Mouse (Mus musculus) liver, embryonic 12.5 days (tissue): ENCODE measurements around the gene Dyx1c1. TPM values are rescaled to one million over a fixed set of nuclear protein-coding genes. Genes with fewer than 3 reads are reported as not detected.

Experiments
- ATAC-seq: fragments of 200-750 bp; cut with Nextera tagmentation; 2 replicates; pipeline ENCODE4 v1.8.0; 2017; ENCODE audit warnings: moderate number of reproducible peaks, mild to moderate bottlenecking, moderate library complexity
- H3K27ac ChIP-seq: fragments of 300-500 bp; sonication (generic); 2 replicates; pipeline ENCODE4 v1.5.1; 2016; ENCODE audit warnings: mild to moderate bottlenecking
- H3K27me3 ChIP-seq: fragments of 300-500 bp; sonication (generic); replicated peaks from 2 replicates; pipeline ENCODE4 v1.6.1; 2016; ENCODE audit warnings: mild to moderate bottlenecking, moderate library complexity
- H3K36me3 ChIP-seq: fragments of 300-500 bp; sonication (generic); 2 replicates; pipeline ENCODE4 v1.6.1; 2016; ENCODE audit warnings: mild to moderate bottlenecking, moderate library complexity
- H3K4me1 ChIP-seq: fragments of 300-500 bp; sonication (generic); 2 replicates; pipeline ENCODE4 v1.6.1; 2016
- H3K4me2 ChIP-seq: fragments of 300-500 bp; sonication (generic); 2 replicates; pipeline ENCODE4 v1.6.1; 2016; ENCODE audit warnings: mild to moderate bottlenecking, moderate library complexity
- H3K4me3 ChIP-seq: fragments of 300-500 bp; sonication (generic); 2 replicates; pipeline ENCODE4 v1.5.1; 2016; ENCODE audit warnings: mild to moderate bottlenecking, moderate library complexity
- H3K9ac ChIP-seq: fragments of 300-500 bp; sonication (generic); 2 replicates; pipeline ENCODE4 v1.6.1; 2016; ENCODE audit warnings: mild to moderate bottlenecking, moderate library complexity
- H3K9me3 ChIP-seq: fragments of 300-500 bp; sonication (generic); replicated peaks from 2 replicates; pipeline ENCODE4 v1.6.1; 2016; ENCODE audit warnings: mild to moderate bottlenecking, moderate library complexity
- WGBS: fragments of 180-500 bp; shearing (Covaris S2); methylation state at CpG from one replicate; pipeline ENCODE4 v1.1.7; 2016; ENCODE audit not compliant: insufficient replicate concordance; 5-methylcytosine and 5-hydroxymethylcytosine counted together
- polyA plus RNA-seq: library from polyadenylated mRNA; unstranded; fragments of >200 nt; fragmentation: Nextera tagmentation; extraction: Ambion mirVana; gene quantifications from 2 replicates; pipeline ENCODE4 v1.2.1, GENCODE M21; 2016

Gene Dyx1c1
- polyA plus RNA-seq, 1 experiment from 2014 or later = 0.10 TPM

DNA sequence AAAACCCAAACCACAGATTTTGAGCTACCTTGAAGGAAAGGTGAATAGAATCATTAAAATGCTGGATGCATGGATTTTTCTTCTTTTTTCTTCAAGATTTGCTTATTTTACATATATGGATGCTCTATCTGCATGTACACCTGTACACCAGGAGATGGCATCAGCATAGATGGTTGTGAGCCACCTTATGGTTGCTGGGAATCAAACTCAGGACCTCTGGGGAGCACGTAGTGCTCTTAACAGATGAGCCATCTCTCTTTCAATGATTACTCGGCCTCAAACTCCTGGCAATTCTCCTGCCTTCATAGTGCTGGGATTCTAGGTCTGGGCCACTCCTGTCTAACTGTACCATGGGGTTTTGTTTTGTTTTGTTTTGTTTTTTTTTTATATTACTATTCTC is 24.5 kb downstream of the Dyx1c1 start:
- Histone ChIP-seq H3K9ac (no peak overlapping the region), H3K36me3 (no peaks in the 10 kb centered on the region), H3K4me2 (no peak overlapping the region), H3K27ac (no peak overlapping the region), H3K9me3 (no peaks in the 10 kb centered on the region), H3K27me3 (no peaks in the 10 kb centered on the region), H3K4me3 (no peak overlapping the region), H3K4me1 (peaks cover 19% of the 10 kb centered on the region)
- 45% methylated on average over 2 of the region's 2 CpGs for WGBS
- ATAC-seq = no peak

DNA sequence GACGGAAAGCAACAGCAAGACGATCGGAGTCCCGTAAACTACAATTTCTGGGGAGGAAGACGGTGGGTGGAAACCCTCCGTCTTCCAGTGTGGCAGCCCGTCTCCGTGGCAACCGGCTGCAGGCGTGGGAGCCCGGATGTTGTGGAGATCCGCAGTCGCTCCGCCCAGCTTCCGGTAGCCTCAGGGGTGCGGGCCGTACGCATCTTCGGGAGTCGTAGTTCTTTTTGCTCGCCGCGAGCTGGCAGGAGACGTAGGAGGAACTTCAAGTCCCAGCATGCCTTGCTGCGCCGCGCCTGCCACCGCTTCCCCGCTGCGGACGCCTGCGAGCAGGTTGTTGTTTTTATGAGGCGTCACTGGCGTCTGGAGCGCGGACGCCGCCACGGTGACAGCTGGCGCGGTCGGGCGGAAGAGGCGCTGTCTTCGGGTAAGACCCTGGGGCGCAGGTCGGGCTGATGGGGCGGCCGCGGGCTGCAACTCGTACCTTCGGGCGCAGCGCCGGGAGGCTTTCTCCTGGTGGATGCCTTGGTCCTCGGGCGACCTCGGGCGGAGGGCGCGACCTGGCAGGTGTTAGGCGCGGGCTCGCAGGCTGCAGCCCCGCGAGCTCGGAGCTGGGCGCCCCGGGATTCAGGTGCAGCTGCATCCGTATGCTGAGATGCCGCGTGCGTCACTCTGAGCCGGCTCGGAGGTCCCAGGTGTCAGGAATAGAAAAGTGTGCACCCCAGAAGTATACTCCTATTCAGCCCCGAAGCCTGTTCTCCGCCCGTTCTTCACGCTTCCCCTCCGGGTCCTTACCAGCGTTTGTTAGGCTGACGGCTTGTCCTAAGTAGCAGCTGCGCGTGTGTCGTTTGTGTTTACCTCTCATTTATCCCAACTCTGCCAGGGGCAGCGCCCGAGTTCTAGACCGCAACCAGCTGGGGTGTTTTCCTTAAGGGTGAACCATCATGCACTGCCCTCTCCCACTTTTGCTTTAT is 26.9 kb downstream of the Dyx1c1 start, which contains the start of the genes Ccpg1os and Ccpg1:
Ccpg1os (minus strand) TSS at position 133 of the 971 bp plus-strand sequence.
Ccpg1 (plus strand) TSS at position 180 of the 971 bp plus-strand sequence.
- Histone ChIP-seq H3K9ac (peak within 1 kb of the TSS; percentile 80), H3K9me3 (no peaks in the 10 kb centered on the region), H3K27ac (peak within 1 kb of the TSS; percentile 82), H3K4me1 (peaks cover 19% of the 10 kb centered on the region), H3K27me3 (no peaks in the 10 kb centered on the region), H3K4me3 (peak within 1 kb of the TSS; percentile 83), H3K36me3 (no peaks in the 10 kb centered on the region), H3K4me2 (peak within 1 kb of the TSS; percentile 95)
- ATAC-seq = peak; percentile 99
- under 1% methylated on average over 88 of the region's 88 CpGs for WGBS

DNA sequence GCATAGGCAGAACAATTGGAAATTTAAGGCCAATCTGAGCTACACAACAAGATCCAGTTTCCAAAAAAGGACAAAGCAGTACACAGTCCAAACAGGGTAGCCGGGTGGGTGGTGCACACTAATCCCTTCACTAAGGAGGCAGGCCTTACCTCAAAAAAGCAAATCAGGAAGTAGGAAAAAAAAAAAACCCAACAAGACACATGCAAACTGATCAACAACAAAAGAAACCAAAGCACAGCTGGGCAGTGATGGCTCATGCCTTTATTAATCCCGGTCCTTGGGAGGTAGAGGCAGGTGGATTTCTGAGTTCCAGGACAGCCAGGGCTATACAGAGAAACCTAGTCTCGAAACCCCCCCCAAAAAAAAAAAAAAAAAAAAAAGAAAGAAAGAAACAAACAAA is 29.1 kb downstream of the Dyx1c1 start:
- Histone ChIP-seq H3K4me2 (no peak overlapping the region), H3K9me3 (no peaks in the 10 kb centered on the region), H3K9ac (no peak overlapping the region), H3K27me3 (no peaks in the 10 kb centered on the region), H3K27ac (no peak overlapping the region), H3K36me3 (no peaks in the 10 kb centered on the region), H3K4me3 (no peak overlapping the region), H3K4me1 (peaks cover 19% of the 10 kb centered on the region)
- WGBS = 38% methylated on average over 3 of the region's 3 CpGs
- no peak for ATAC-seq

GRCm38 (mm10) chr9:72988706-72989105 is 30.1 kb downstream of the Dyx1c1 start:
- ATAC-seq = no peak
- H3K9me3 ChIP-seq = no peaks in the 10 kb centered on the region
- H3K27ac ChIP-seq = no peak overlapping the region
- WGBS = 81% methylated on average over 5 of the region's 5 CpGs
- H3K4me3 ChIP-seq = no peak overlapping the region
- H3K27me3 ChIP-seq = no peaks in the 10 kb centered on the region
- no peaks in the 10 kb centered on the region for H3K36me3 ChIP-seq
- H3K4me2 ChIP-seq = no peak overlapping the region
- no peak overlapping the region for H3K9ac ChIP-seq
- peaks cover 19% of the 10 kb centered on the region for H3K4me1 ChIP-seq

DNA sequence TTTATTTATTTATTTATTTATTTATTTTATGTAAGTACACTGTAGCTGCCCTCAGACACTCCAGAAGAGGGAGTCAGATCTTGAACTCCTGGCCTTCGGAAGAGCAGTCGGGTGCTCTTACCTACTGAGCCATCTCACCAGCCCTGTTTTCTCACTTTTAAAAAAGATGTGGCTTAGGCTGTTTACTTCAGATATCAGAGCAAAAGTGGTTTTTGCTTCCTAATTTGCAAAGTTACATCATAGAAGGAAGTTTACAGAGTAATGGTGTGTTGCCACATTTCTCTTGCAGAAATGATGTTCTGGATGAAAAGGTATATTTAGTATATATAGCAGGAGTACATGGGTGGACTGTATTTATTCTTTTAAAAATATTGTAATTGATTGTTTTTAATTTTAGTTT is 32.8 kb downstream of the Dyx1c1 start:
- Histone ChIP-seq H3K4me3 (no peak overlapping the region), H3K9ac (no peak overlapping the region), H3K36me3 (no peaks in the 10 kb centered on the region), H3K4me1 (peaks cover 3% of the 10 kb centered on the region), H3K9me3 (no peaks in the 10 kb centered on the region), H3K27ac (no peak overlapping the region), H3K4me2 (no peak overlapping the region), H3K27me3 (no peaks in the 10 kb centered on the region)
- 87% methylated on average over 2 of the region's 2 CpGs for WGBS
- ATAC-seq = no peak

DNA sequence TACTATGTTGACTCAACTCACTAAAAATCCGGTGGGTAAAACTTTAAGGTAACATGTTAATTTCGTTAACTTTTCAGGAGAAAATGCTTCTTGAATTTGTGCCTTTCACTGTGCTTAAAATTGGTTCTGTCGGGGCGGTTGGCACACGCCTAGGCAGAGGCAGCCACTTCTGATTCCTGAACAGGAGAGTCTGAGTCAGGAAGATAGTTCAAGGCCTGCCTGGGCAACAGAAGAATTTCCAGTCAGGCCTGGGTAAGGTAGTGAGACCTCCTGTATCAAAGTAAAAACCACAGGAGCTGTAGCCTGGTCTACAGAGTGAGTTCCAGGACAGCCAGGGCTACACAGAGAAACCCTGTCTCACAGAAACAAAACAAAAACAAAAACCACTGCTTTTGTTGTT is 34.0 kb downstream of the Dyx1c1 start:
- H3K27ac ChIP-seq = no peak overlapping the region
- no peak overlapping the region for H3K9ac ChIP-seq
- 73% methylated on average over 5 of the region's 5 CpGs for WGBS
- H3K4me3 ChIP-seq = no peak overlapping the region
- H3K4me1 ChIP-seq = no peaks in the 10 kb centered on the region
- no peaks in the 10 kb centered on the region for H3K36me3 ChIP-seq
- H3K27me3 ChIP-seq = no peaks in the 10 kb centered on the region
- ATAC-seq = no peak
- H3K4me2 ChIP-seq = no peak overlapping the region
- H3K9me3 ChIP-seq = no peaks in the 10 kb centered on the region

DNA sequence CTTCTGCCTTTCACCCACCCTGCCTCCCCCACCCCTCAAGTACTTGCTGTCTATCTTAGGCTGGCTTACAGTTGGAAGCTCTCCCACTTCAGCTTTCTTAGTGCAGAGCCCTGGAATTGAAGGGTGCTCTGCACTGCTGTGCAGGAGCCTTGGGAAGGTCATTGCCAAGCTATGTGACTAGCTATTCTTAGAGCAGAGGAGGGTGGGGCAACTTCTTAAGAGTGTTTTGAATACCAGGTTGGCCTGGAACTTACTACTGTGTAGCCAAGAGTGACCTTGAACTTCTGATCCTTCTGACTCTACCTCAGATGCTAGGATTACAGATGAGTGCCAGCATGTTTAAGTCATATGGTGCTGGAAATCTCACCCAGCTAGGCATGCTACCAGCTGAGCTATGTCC is 37.6 kb downstream of the Dyx1c1 start:
- Histone ChIP-seq H3K4me3 (no peak overlapping the region), H3K36me3 (no peaks in the 10 kb centered on the region)
- no peak for ATAC-seq

GRCm38 (mm10) chr9:72996806-72997205 is 38.2 kb downstream of the Dyx1c1 start:
- WGBS = 67% methylated on average over 7 of the region's 7 CpGs
- Histone ChIP-seq H3K36me3 (no peaks in the 10 kb centered on the region), H3K4me2 (no peak overlapping the region), H3K4me3 (no peak overlapping the region), H3K4me1 (no peaks in the 10 kb centered on the region), H3K27ac (no peak overlapping the region), H3K27me3 (no peaks in the 10 kb centered on the region), H3K9me3 (no peaks in the 10 kb centered on the region), H3K9ac (no peak overlapping the region)
- no peak for ATAC-seq

More for the DNA sequence above, 37.6 kb downstream of the Dyx1c1 start:
- H3K4me2 ChIP-seq = no peak overlapping the region
- no peaks in the 10 kb centered on the region for H3K4me1 ChIP-seq
- no peaks in the 10 kb centered on the region for H3K27me3 ChIP-seq
- no peak overlapping the region for H3K27ac ChIP-seq
- no peaks in the 10 kb centered on the region for H3K9me3 ChIP-seq
- H3K9ac ChIP-seq = no peak overlapping the region

DNA sequence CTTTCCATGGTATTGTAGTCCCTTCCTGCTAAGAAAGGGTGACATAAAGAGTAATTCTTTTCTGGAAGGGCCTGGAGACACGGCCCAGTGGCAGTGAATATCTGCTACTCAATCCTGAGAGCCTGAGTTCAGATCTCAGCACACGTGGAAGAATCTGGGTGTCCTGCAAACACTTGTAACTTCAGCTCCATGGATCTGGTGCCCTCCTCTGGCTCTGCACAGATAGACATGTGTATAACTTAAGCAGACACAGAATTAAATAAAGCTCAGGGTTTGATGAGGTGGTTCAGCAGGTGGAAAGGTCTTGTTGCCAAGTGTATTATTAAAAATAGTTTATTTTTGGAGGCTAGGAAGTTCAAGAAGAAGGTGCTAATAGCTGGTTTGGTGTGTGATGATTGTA is 41.9 kb downstream of the Dyx1c1 start:
- Histone ChIP-seq H3K4me1 (no peaks in the 10 kb centered on the region), H3K9me3 (no peaks in the 10 kb centered on the region), H3K4me2 (no peak overlapping the region), H3K36me3 (no peaks in the 10 kb centered on the region), H3K27ac (no peak overlapping the region), H3K9ac (no peak overlapping the region), H3K27me3 (no peaks in the 10 kb centered on the region), H3K4me3 (no peak overlapping the region)
- WGBS = 66% methylated on average over 2 of the region's 2 CpGs
- ATAC-seq = no peak

- Histone ChIP-seq H3K27ac (no peak overlapping the region), H3K4me2 (no peak overlapping the region), H3K4me3 (no peak overlapping the region), H3K9ac (no peak overlapping the region), H3K4me1 (no peaks in the 10 kb centered on the region), H3K9me3 (no peaks in the 10 kb centered on the region), H3K36me3 (peaks cover 8% of the 10 kb centered on the region), H3K27me3 (no peaks in the 10 kb centered on the region)
- ATAC-seq = no peak
- WGBS = 65% methylated on average over 13 of the region's 13 CpGs
Measured at GRCm38 (mm10) chr9:73001314-73002011, 42.9 kb downstream of the Dyx1c1 start.

GRCm38 (mm10) chr9:73002177-73002576 is 43.6 kb downstream of the Dyx1c1 start:
- H3K36me3 ChIP-seq = peaks cover 8% of the 10 kb centered on the region
- no peak overlapping the region for H3K27ac ChIP-seq
- no peak overlapping the region for H3K4me3 ChIP-seq
- ATAC-seq = no peak
- no peaks in the 10 kb centered on the region for H3K4me1 ChIP-seq
- H3K27me3 ChIP-seq = no peaks in the 10 kb centered on the region
- H3K9ac ChIP-seq = no peak overlapping the region
- 60% methylated on average over 3 of the region's 3 CpGs for WGBS
- H3K4me2 ChIP-seq = no peak overlapping the region
- H3K9me3 ChIP-seq = no peaks in the 10 kb centered on the region

DNA sequence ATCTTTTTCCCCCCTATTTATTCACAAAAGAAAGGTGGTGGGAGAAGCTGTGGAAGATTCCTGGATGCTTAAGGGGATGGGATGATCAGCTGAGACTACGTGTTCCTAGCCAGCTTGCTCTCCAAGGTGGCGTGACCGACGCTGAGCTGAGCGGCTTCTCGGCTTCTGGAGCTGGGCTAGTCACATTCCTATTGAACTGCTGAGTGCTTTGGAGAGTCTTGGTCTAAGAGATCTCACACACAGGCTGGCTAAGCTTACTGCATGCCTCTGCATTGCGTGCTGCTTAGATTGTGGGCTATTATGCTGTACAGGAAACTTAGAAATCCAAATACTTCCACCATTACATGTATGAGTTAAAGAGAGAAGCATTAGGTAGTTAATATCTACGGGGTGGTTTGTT is 45.5 kb downstream of the Dyx1c1 start:
- no peak for ATAC-seq

More for the DNA sequence above, 45.5 kb downstream of the Dyx1c1 start:
- Histone ChIP-seq H3K4me1 (no peaks in the 10 kb centered on the region), H3K4me3 (no peak overlapping the region), H3K4me2 (no peak overlapping the region), H3K27me3 (no peaks in the 10 kb centered on the region), H3K9me3 (no peaks in the 10 kb centered on the region), H3K9ac (no peak overlapping the region), H3K36me3 (peaks cover 8% of the 10 kb centered on the region), H3K27ac (no peak overlapping the region)
- 88% methylated on average over 8 of the region's 8 CpGs for WGBS
